Mouse (Mus musculus) left cerebral cortex, adult 18-20 months (tissue): ENCODE results near the gene Zdhhc25. TPM values are rescaled to one million over a fixed set of nuclear protein-coding genes. Genes with fewer than 3 reads are reported as not detected.
A peak's percentile ranks its signal among the peaks of the same experiment; 100 is the strongest.

Source experiments
- DNase-seq, 2 experiments: peaks; one replicate each; pipeline ENCODE4 v3.0.0; 2021 to 2022; ENCODE audit warnings: low spot score in 2 of 2, mixed read lengths in 1 of 2
- total RNA-seq, 2 experiments: library from RNA; stranded (reverse); gene quantifications; 2 replicates each; pipeline ENCODE4 v1.2.3; 2021

Zdhhc25 gene
- total RNA-seq, 2 experiments from 2014 or later = not detected

DNA sequence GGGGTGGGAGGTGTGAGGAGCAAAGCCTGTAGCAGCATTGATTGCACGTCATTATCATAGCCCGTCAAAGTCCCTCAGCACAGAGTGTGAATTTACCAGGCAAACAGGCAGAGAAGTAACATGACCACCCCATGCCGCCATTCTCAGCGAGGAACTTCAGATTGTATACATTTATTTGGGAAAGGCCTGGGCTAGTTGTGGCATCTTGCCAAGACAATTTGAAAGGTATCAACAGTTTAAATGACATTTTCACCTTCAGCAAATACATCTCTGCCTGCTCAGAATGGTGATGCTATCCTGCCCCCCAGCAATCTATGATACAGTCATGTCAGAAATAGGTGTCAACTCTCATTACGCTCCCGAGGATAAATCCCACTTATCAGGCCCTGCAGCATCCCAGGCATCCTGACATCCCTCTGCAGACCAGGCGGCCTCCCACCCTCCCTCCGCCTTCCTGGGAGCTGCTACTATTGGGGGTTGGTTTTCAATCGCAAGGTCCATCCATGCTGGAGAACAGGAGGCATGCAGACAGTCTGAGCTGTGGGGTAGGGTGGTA, 28.8 kb downstream of the Zdhhc25 start:
- no peak for DNase-seq

DNA sequence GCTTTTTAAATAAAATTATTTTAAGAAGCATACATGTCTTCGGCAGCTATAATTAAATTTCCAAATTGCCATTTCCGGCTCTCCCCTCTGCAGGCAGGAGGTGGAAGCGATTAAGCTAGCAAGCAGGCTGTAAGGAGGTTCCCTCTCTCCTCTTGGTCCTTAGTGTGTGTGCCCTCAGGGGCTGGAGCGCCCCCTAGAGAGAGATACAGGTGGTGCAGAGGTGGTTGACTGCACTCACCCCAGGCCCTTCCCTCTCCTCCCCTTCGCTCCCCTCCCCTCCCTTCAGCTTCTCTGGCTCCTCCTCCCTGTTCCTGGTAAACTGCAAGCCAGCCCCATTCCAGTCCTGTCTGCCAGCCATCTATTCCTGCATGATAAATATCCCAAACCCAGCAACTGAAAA, 35.1 kb downstream of the Zdhhc25 start:
- no peak for DNase-seq

DNA sequence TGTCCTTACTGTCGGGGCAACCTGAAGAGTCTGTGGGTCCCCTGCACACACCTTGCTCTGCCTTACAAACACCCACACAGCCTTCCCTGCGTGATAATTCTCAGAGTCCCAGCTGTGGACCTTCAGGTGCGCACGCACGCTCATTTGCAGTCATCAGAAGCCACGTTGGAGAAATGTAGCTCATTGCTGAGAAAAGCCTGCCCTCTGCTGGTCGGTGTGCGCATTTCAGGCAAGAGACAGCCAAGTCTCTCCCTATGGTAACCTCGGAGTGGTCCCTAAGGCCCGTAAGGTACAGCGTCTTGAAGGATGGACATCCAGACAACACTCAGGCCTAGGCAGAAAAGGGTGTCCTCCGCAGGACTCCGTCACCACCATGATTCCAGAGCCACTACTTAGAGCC, 50.9 kb downstream of the Zdhhc25 start:
- peak; percentile 76 to 86 for DNase-seq

Other genes with a start within 250 kb of the Zdhhc25 start
- gene Brd1, start 133.9 kb downstream of the Zdhhc25 start, total RNA-seq = 10 to 100 TPM; 49.9 to 53.0 TPM
- 1 to 10 TPM; 9.3 to 9.7 TPM for gene Zbed4, start 151.4 kb downstream of the Zdhhc25 start, total RNA-seq
- 10 to 100 TPM; 13.0 to 13.6 TPM for gene Alg12, start 219.0 kb downstream of the Zdhhc25 start, total RNA-seq
- 10 to 100 TPM; 26.6 to 33.3 TPM for gene Creld2, start 219.3 kb downstream of the Zdhhc25 start, total RNA-seq